Mouse (Mus musculus): ENCODE data around the gene Tor1aip1.

- peak; percentile 98 for TF ChIP-seq POLR2AphosphoS2 (IDR thresholded peaks at IDR 0.05; ENCODE audit: low read length)
- no peak for TF ChIP-seq E2F4 (IDR thresholded peaks at IDR 0.05; ENCODE audit: borderline replicate concordance, low read depth, low read length)
- TF ChIP-seq CTCF (IDR thresholded peaks at IDR 0.05 in 2 of 3, conservative IDR thresholded peaks at IDR 0.05 in 1 of 3; ENCODE audit: control insufficient read depth in 1 of 3, insufficient read depth in 1 of 3, low read depth in 2 of 3, low read length in 3 of 3, poor library complexity in 1 of 3, severe bottlenecking in 1 of 3) = no peak
- TF ChIP-seq POLR2A (IDR thresholded peaks at IDR 0.05; ENCODE audit: control insufficient read depth in 1 of 2, insufficient read depth in 1 of 2, low read depth in 1 of 2, low read length in 2 of 2, poor library complexity in 1 of 2) = peak; percentile 73 to 100; a peak in 3 of 4 replicates
- TF ChIP-seq UBTF (IDR thresholded peaks at IDR 0.05; ENCODE audit: borderline replicate concordance, insufficient read depth, low read depth, low read length) = no peak
- peak; percentile 90 for TF ChIP-seq HCFC1 (IDR thresholded peaks at IDR 0.05; ENCODE audit: low read depth, low read length)
- peak; percentile 77 for TF ChIP-seq MYC (IDR thresholded peaks at IDR 0.05; ENCODE audit: low read depth, low read length)
- no peak; the same call in 1 of the 2 replicates for TF ChIP-seq KAT2A (conservative IDR thresholded peaks at IDR 0.05; ENCODE audit: low read depth, low read length)
These were observed 4.6 kb upstream of the Tor1aip1 start for GRCm38 (mm10) chr1:156040731-156041401.
